In genomic region chr13:55571027-55571751, GRCm38 (mm10) we compare ENCODE assay signal across 8 mouse cellular contexts. TPM values are rescaled to one million over a fixed set of nuclear protein-coding genes. Genes with fewer than 3 reads are reported as not detected.
DNase-seq lines count a peak whose midpoint lies in the region; ATAC-seq and TF ChIP-seq lines count a peak whose summit lies in the region.

Gene Fam193b (minus strand): TSS chr13:55571120.

- no peak for TF ChIP-seq CTCF in lung, postnatal 0 days (IDR thresholded peaks at IDR 0.05)

- 8% methylated on average over 47 of the region's 47 CpGs for WGBS in hindbrain, embryonic 10.5 days
- 2% methylated on average over 45 of the region's 47 CpGs for WGBS in lung, postnatal 0 days

- peak within 1 kb of the TSS; percentile 97 for H3K27ac ChIP-seq in hindbrain, embryonic 10.5 days
- H3K27ac ChIP-seq in lung, postnatal 0 days (ENCODE audit: low read length): peak within 1 kb of the TSS; percentile 81

- peak within 1 kb of the TSS; percentile 92 for H3K4me2 ChIP-seq in lung, postnatal 0 days (replicated peaks; ENCODE audit: low read depth, low read length)

- peak within 1 kb of the TSS; percentile 86 for H3K9ac ChIP-seq in lung, postnatal 0 days (replicated peaks; ENCODE audit: low read depth)

- peak within 1 kb of the TSS; percentile 99 for H3K4me3 ChIP-seq in hindbrain, embryonic 10.5 days
- peak within 1 kb of the TSS; percentile 92 for H3K4me3 ChIP-seq in lung, postnatal 0 days (ENCODE audit: low read depth, low read length)

- DNase-seq in MEL-GATA-1-ER (ENCODE audit: extremely low read depth, low read depth): peak; percentile 73
- peak; percentile 94 for DNase-seq in cerebellum, adult 8-10 months
- DNase-seq in hindbrain, embryonic 10.5 days (ENCODE audit: low spot score): peak; percentile 94
- DNase-seq in layer of hippocampus, adult 9-11 months: peak; percentile 92
- peak; percentile 95 for DNase-seq in lung, postnatal 0 days (ENCODE audit: low spot score)
- DNase-seq in ovary, postnatal 14 days (ENCODE audit: low spot score): peak; percentile 96
- peak; percentile 96 for DNase-seq in thymus, postnatal 14 days

- peak; percentile 77 for ATAC-seq in frontal cortex, adult (ENCODE audit: low TSS enrichment)
- ATAC-seq in lung, postnatal 0 days: peak; percentile 98

- H3K4me1 ChIP-seq in hindbrain, embryonic 10.5 days (replicated peaks): peaks cover 28% of the 10 kb centered on the region
- peaks cover 9% of the 10 kb centered on the region; the same call in 1 of the 2 replicates for H3K4me1 ChIP-seq in lung, postnatal 0 days (ENCODE audit: insufficient read depth, low read depth, low read length)

- no peaks in the 10 kb centered on the region for H3K27me3 ChIP-seq in hindbrain, embryonic 10.5 days (ENCODE audit: insufficient read depth, poor library complexity, severe bottlenecking)
- H3K27me3 ChIP-seq in lung, postnatal 0 days (replicated peaks; ENCODE audit: insufficient read depth, low read length): no peaks in the 10 kb centered on the region

- no peak for TF ChIP-seq EP300 in lung, postnatal 0 days (IDR thresholded peaks at IDR 0.05)

- no peaks in the 10 kb centered on the region for H3K9me3 ChIP-seq in hindbrain, embryonic 10.5 days
- H3K9me3 ChIP-seq in lung, postnatal 0 days (ENCODE audit: low read length): no peaks in the 10 kb centered on the region

- H3K36me3 ChIP-seq in hindbrain, embryonic 10.5 days: peaks cover 33% of the 10 kb centered on the region
- H3K36me3 ChIP-seq in lung, postnatal 0 days (ENCODE audit: insufficient read depth, low read length): no peaks in the 10 kb centered on the region

RNA-seq across cellular contexts. Expression of gene Fam193b, which starts in this region (rescaled TPM):
- 63.7 and 64.3 TPM in 2 replicates for polyA plus RNA-seq in hindbrain, embryonic 10.5 days (2016; fragmentation: Nextera tagmentation; extraction: Ambion mirVana)
- polyA plus RNA-seq in lung, postnatal 0 days (2015; fragmentation: Nextera tagmentation; extraction: Ambion mirVana): 23.1 and 27.4 TPM in 2 replicates

Comparison
In these comparisons a context has a peak if more than half of its experiments do, and no peak if none do; other contexts are left out.
1. Peak in every context shown above with its lines: DNase-seq, ATAC-seq, H3K4me3 ChIP-seq and H3K27ac ChIP-seq.